Mouse (Mus musculus): ENCODE measurements around the gene Gm8926. TPM values are rescaled to one million over a fixed set of nuclear protein-coding genes. Genes with fewer than 3 reads are reported as not detected.
"Not testable (repeated sequence)": the region's sequence is repeated elsewhere in the genome, so short reads cannot be mapped to it uniquely, and the experiment has no call there.

Gm8926 gene
- not detected in 2 replicates for polyA plus RNA-seq (2014; fragmentation: Nextera tagmentation; extraction: Ambion mirVana)

- H3K9ac ChIP-seq; H3K27me3 ChIP-seq (ENCODE audit: control insufficient read depth, insufficient read depth, low read length); H3K4me1 ChIP-seq (replicated peaks; ENCODE audit: control insufficient read depth, insufficient read depth, low read length); ATAC-seq (ENCODE audit: low FRiP score); H3K27ac ChIP-seq; H3K4me2 ChIP-seq (replicated peaks); H3K4me3 ChIP-seq (replicated peaks; ENCODE audit: low read length); DNase-seq (ENCODE audit: low spot score); H3K36me3 ChIP-seq (replicated peaks; ENCODE audit: control insufficient read depth, insufficient read depth); H3K9me3 ChIP-seq (ENCODE audit: control insufficient read depth, low read length): not testable (repeated sequence)
- WGBS: 80% methylated on average over 1 of the region's 4 CpGs
These were observed at the start of gene Gm8926 for GRCm38 (mm10) chr5:11770248-11770647. TSS of gene Gm8926 (plus strand) at chr5:11770548.

Other genes starting within 250 kb of the Gm8926 start
- gene Gm6460, start 175.6 kb upstream of the Gm8926 start, polyA plus RNA-seq (2014; fragmentation: Nextera tagmentation; extraction: Ambion mirVana): not detected in 2 replicates
- gene Gm8922, start 88.6 kb upstream of the Gm8926 start, polyA plus RNA-seq (2014; fragmentation: Nextera tagmentation; extraction: Ambion mirVana): not detected in 2 replicates
- gene Gm6465, start 75.0 kb downstream of the Gm8926 start, polyA plus RNA-seq (2014; fragmentation: Nextera tagmentation; extraction: Ambion mirVana): not detected in 2 replicates
- gene 4933402N22Rik, start 147.5 kb downstream of the Gm8926 start, polyA plus RNA-seq (2014; fragmentation: Nextera tagmentation; extraction: Ambion mirVana): not detected in 2 replicates

Measured in hindbrain, embryonic 14.5 days (tissue).